Mouse (Mus musculus) bone marrow macrophage, adult 2 months (primary cell): ENCODE results near the gene Ccdc144b.

Experiments
- CTCF ChIP-seq: IDR thresholded peaks from 2 replicates; pipeline ENCODE4 v1.5.1; 2012; ENCODE audit warnings: low read depth, mild to moderate bottlenecking, low read length, moderate library complexity
- POLR2A ChIP-seq: IDR thresholded peaks from 2 replicates; pipeline ENCODE4 v1.6.1; 2012; ENCODE audit warnings: mild to moderate bottlenecking, low read depth, low read length, borderline replicate concordance

- TF ChIP-seq CTCF = no peak
- TF ChIP-seq POLR2A = no peak
Measured at GRCm38 (mm10) chr3:36070436-36070835, 17.1 kb upstream of the Ccdc144b start.
